Mouse (Mus musculus) CH12.LX (cell line): Measurements from ENCODE around the gene Gm5565. TPM values are rescaled to one million over a fixed set of nuclear protein-coding genes. Genes with fewer than 3 reads are reported as not detected.

Experiments used
- DNase-seq: peaks from one replicate; pipeline ENCODE4 v3.0.0-alpha.2; 2013; ENCODE audit errors: extremely low read depth
- H3K27ac ChIP-seq: 2 replicates; pipeline ENCODE4 v1.5.1; 2012; ENCODE audit warnings: low read depth, mild to moderate bottlenecking, control low read depth, moderate library complexity; ENCODE audit not compliant: insufficient read depth
- H3K27me3 ChIP-seq: replicated peaks from 2 replicates; pipeline ENCODE3; 2012; ENCODE audit warnings: inconsistent platforms
- H3K36me3 ChIP-seq, 2 experiments: replicated peaks in 1 of 2; 2 replicates each; pipeline versions ENCODE3 to v1.6.1; 2012; ENCODE audit warnings: inconsistent platforms in 1 of 2, low read length in 1 of 2, mild to moderate bottlenecking in 1 of 2, mixed read lengths in 1 of 2, moderate library complexity in 1 of 2; ENCODE audit not compliant: control insufficient read depth in 1 of 2, insufficient read depth in 1 of 2
- H3K4me1 ChIP-seq, 2 experiments: 2 replicates each; pipeline ENCODE4 v1.6.1; 2012; ENCODE audit warnings: inconsistent platforms in 1 of 2, moderate library complexity in 1 of 2; ENCODE audit not compliant: insufficient read depth in 2 of 2, control insufficient read depth in 1 of 2
- H3K4me2 ChIP-seq: 2 replicates; pipeline ENCODE4 v1.6.1; 2012; ENCODE audit warnings: low read depth, mild to moderate bottlenecking, control low read depth; ENCODE audit not compliant: poor library complexity, insufficient read depth, severe bottlenecking
- H3K4me3 ChIP-seq, 3 experiments: fragments of 150-350 bp in 1 of 3; sonication (generic) in 1 of 3; replicated peaks in 1 of 3; 2 replicates each; pipeline versions ENCODE3 to v1.5.1; 2011 to 2012; ENCODE audit warnings: low read depth in 2 of 3, low read length in 2 of 3, mild to moderate bottlenecking in 2 of 3, moderate library complexity in 2 of 3, control low read depth in 1 of 3, improper control_type of control experiment in 1 of 3, inconsistent platforms in 1 of 3, mixed read lengths in 1 of 3; ENCODE audit not compliant: poor library complexity in 1 of 3
- H3K79me2 ChIP-seq: replicated peaks from 2 replicates; pipeline ENCODE4 v1.6.1; 2012; ENCODE audit warnings: mild to moderate bottlenecking, moderate library complexity; ENCODE audit not compliant: control insufficient read depth, poor library complexity, insufficient read depth, severe bottlenecking; ENCODE audit errors: extremely low read depth
- H3K9ac ChIP-seq: 2 replicates; pipeline ENCODE4 v1.6.1; 2012; ENCODE audit warnings: low read depth, mild to moderate bottlenecking, control low read depth, moderate library complexity; ENCODE audit not compliant: insufficient read depth
- H3K9me3 ChIP-seq: replicated peaks from 2 replicates; pipeline ENCODE3; 2012; ENCODE audit warnings: low read length, inconsistent platforms, mixed read lengths
- CHD1 ChIP-seq: IDR thresholded peaks from 2 replicates; pipeline ENCODE4 v1.6.1; 2012; ENCODE audit warnings: low read depth, low read length, improper control_type of control experiment, inconsistent platforms
- CHD2 ChIP-seq: IDR thresholded peaks from 2 replicates; pipeline ENCODE4 v1.6.1; 2011; ENCODE audit warnings: low read length, improper control_type of control experiment
- ETS1 ChIP-seq: conservative IDR thresholded peaks from 2 replicates; pipeline ENCODE4 v1.6.1; 2012; ENCODE audit warnings: low read depth, mild to moderate bottlenecking, inconsistent platforms, low read length, improper control_type of control experiment, moderate library complexity
- GABPA ChIP-seq: IDR thresholded peaks from 2 replicates; pipeline ENCODE4 v1.6.1; 2012; ENCODE audit warnings: low read depth, low read length, improper control_type of control experiment, inconsistent platforms; ENCODE audit not compliant: insufficient replicate concordance
- HCFC1 ChIP-seq: IDR thresholded peaks from 2 replicates; pipeline ENCODE4 v1.6.1; 2012; ENCODE audit warnings: low read depth, mild to moderate bottlenecking, inconsistent platforms, low read length, improper control_type of control experiment
- JUN ChIP-seq: IDR thresholded peaks from 2 replicates; pipeline ENCODE4 v1.6.1; 2011; ENCODE audit warnings: low read depth, mild to moderate bottlenecking, low read length, improper control_type of control experiment, moderate library complexity; ENCODE audit not compliant: insufficient read depth
- JUND ChIP-seq: conservative IDR thresholded peaks from 2 replicates; pipeline ENCODE4 v1.6.1; 2011; ENCODE audit warnings: low read depth, low read length, improper control_type of control experiment
- KAT2A ChIP-seq: IDR thresholded peaks from 2 replicates; pipeline ENCODE4 v1.6.1; 2012; ENCODE audit warnings: low read length, improper control_type of control experiment, inconsistent platforms; ENCODE audit not compliant: insufficient replicate concordance
- MAFK ChIP-seq: IDR thresholded peaks from 2 replicates; pipeline ENCODE4 v1.6.1; 2011; ENCODE audit warnings: low read length, improper control_type of control experiment; ENCODE audit not compliant: insufficient replicate concordance
- MAX ChIP-seq: IDR thresholded peaks from 2 replicates; pipeline ENCODE4 v1.6.1; 2011; ENCODE audit warnings: low read length, improper control_type of control experiment
- MEF2A ChIP-seq: IDR thresholded peaks from 2 replicates; pipeline ENCODE4 v1.6.1; 2014; ENCODE audit warnings: low read depth, mild to moderate bottlenecking, inconsistent platforms, low read length, improper control_type of control experiment, borderline replicate concordance
- MXI1 ChIP-seq: IDR thresholded peaks from 2 replicates; pipeline ENCODE4 v1.6.1; 2011; ENCODE audit warnings: mild to moderate bottlenecking, low read depth, low read length, improper control_type of control experiment
- MYC ChIP-seq: IDR thresholded peaks from 2 replicates; pipeline ENCODE4 v1.6.1; 2011; ENCODE audit warnings: low read depth, mild to moderate bottlenecking, improper control_type of control experiment, low read length
- NRF1 ChIP-seq: IDR thresholded peaks from 2 replicates; pipeline ENCODE4 v1.6.1; 2014; ENCODE audit warnings: low read depth, mild to moderate bottlenecking, inconsistent platforms, low read length, improper control_type of control experiment, moderate library complexity
- PAX5 ChIP-seq: IDR thresholded peaks from 2 replicates; pipeline ENCODE4 v1.6.1; 2012; ENCODE audit warnings: low read length, inconsistent platforms, mixed read lengths
- RAD21 ChIP-seq: IDR thresholded peaks from 2 replicates; pipeline ENCODE4 v1.6.1; 2011; ENCODE audit warnings: low read depth, mild to moderate bottlenecking, low read length, improper control_type of control experiment, moderate library complexity
- SMC3 ChIP-seq: IDR thresholded peaks from 2 replicates; pipeline ENCODE4 v1.6.1; 2011; ENCODE audit warnings: low read depth, low read length, improper control_type of control experiment
- TBP ChIP-seq: conservative IDR thresholded peaks from 2 replicates; pipeline ENCODE4 v1.6.1; 2011; ENCODE audit warnings: low read depth, low read length, improper control_type of control experiment
- UBTF ChIP-seq: IDR thresholded peaks from 2 replicates; pipeline ENCODE4 v1.6.1; 2012; ENCODE audit warnings: low read depth, mild to moderate bottlenecking, inconsistent platforms, low read length, improper control_type of control experiment, moderate library complexity
- USF1 ChIP-seq: IDR thresholded peaks from 2 replicates; pipeline ENCODE4 v1.6.1; 2014; ENCODE audit warnings: low read depth, mild to moderate bottlenecking, inconsistent platforms, low read length, improper control_type of control experiment
- ZKSCAN1 ChIP-seq: IDR thresholded peaks from 2 replicates; pipeline ENCODE4 v1.6.1; 2012; ENCODE audit warnings: low read depth, inconsistent platforms, low read length, improper control_type of control experiment, borderline replicate concordance
- ZNF384 ChIP-seq: IDR thresholded peaks from 2 replicates; pipeline ENCODE4 v1.6.1; 2012; ENCODE audit warnings: low read depth, low read length, improper control_type of control experiment, inconsistent platforms
- dilution Hi-C: fragments of 300-500 bp; cut with MboI; formaldehyde crosslinking; loops from 2 replicates; pipeline ENCODE4 v1.14.3; 2020; ENCODE audit warnings: low sequenced_read_pairs; ENCODE audit not compliant: extremely low pct_unique_long_range_greater_than_20kb, extremely low pct_ligation_motif_present
- in situ Hi-C: fragments of 300-500 bp; cut with MboI; formaldehyde crosslinking; loops from 3 replicates; pipeline ENCODE4 v1.14.3; 2019; ENCODE audit warnings: low sequenced_read_pairs, low pct_ligation_motif_present, low pct_unique_long_range_greater_than_20kb, mixed read lengths
- polyA plus RNA-seq: library from polyadenylated mRNA; unstranded; fragments of >175 nt; gene quantifications from 2 replicates; pipeline ENCODE4 v1.2.1, GENCODE M21; 2012; ENCODE audit warnings: low read depth; ENCODE audit not compliant: insufficient read length
- total RNA-seq, 2 experiments: library from RNA; depleted of rRNA; stranded (reverse); fragments of 300-350 nt in 1 of 2; fragments of >200 nt in 1 of 2; gene quantifications; 2 replicates each; pipeline ENCODE4 v1.2.3; 2012 to 2014

Gene Gm5565
- total and polyA plus RNA-seq, 3 experiments, result not detected

DNA sequence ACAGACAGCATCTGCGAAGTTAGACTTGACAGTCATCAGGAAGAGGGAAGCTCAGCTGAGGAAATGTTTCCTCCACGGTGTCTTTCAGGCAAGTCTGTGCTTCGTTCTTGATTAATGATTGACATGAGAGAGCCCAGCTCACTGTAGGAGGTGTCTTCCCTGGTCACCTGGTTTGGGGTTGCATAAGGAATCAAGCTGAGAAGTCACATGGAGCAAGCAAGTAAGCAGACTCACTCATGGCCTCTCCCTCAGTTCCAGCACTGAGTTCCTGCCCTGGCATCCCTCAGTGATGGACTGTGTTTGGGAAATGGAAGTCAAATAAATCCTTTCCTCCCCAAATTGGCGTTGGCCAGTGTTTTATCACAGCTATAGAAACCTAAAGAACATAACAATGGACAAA is 29.8 kb upstream of the Gm5565 start:
- Histone ChIP-seq H3K4me1 (no peaks in the 10 kb centered on the region), H3K4me2 (no peak overlapping the region), H3K79me2 (no peaks in the 10 kb centered on the region), H3K4me3 (no peak overlapping the region), H3K9ac (no peak overlapping the region), H3K9me3 (no peaks in the 10 kb centered on the region), H3K36me3 (no peaks in the 10 kb centered on the region), H3K27me3 (no peaks in the 10 kb centered on the region), H3K27ac (no peak overlapping the region)
- no peak for DNase-seq
- in situ Hi-C loops, result loop anchor here (10.0 to 25.0 kb wide), 2 partner anchors 115 to 272 kb away; no protein-coding TSS in a partner anchor
- TF ChIP-seq MEF2A, result no peak
- TF ChIP-seq KAT2A, result no peak
- no peak for TF ChIP-seq TBP
- no peak for TF ChIP-seq ZNF384
- TF ChIP-seq MAFK, result no peak
- TF ChIP-seq MXI1, result no peak
- no peak for TF ChIP-seq CHD1
- no peak for TF ChIP-seq ETS1
- TF ChIP-seq CHD2, result no peak
- TF ChIP-seq NRF1, result no peak
- TF ChIP-seq GABPA, result no peak
- TF ChIP-seq PAX5, result no peak
- no peak for TF ChIP-seq RAD21
- TF ChIP-seq USF1, result no peak
- no peak for TF ChIP-seq JUND
- dilution Hi-C loops, result no loop called here

DNA sequence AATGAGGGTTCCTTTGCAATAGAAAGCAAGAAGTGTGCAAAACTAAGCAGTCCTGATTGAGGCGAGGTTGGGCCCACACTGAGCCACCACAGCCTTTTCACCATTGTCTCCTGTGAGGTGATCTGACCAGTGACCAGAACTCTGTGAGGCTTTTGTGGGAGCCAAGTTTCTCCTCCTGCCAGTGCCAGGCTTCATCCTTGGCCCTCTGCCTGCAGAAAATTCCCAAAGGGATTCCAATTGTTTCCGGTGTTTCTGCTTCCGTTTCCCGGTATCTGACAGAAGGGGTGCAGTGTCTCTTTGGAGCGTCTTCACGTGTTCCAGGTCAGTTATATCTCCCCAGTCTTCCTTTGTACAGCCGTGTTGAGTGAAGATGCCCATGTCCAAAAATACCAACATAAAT is 28.4 kb upstream of the Gm5565 start:
- H3K4me3 ChIP-seq, result no peak overlapping the region
- in situ Hi-C loops, result loop anchor here (25.0 kb wide), 1 partner anchor 274 kb away; no protein-coding TSS in a partner anchor
- no peak overlapping the region for H3K4me2 ChIP-seq
- no peaks in the 10 kb centered on the region for H3K9me3 ChIP-seq
- H3K27ac ChIP-seq, result no peak overlapping the region
- no peaks in the 10 kb centered on the region for H3K79me2 ChIP-seq
- no peak overlapping the region for H3K9ac ChIP-seq
- DNase-seq, result no peak
- no peaks in the 10 kb centered on the region for H3K36me3 ChIP-seq
- no peak for TF ChIP-seq ZKSCAN1
- TF ChIP-seq ETS1, result no peak
- no peak for TF ChIP-seq ZNF384
- no peak for TF ChIP-seq HCFC1
- TF ChIP-seq UBTF, result no peak
- no peak for TF ChIP-seq MYC
- no peak for TF ChIP-seq JUN
- TF ChIP-seq SMC3, result no peak
- TF ChIP-seq MAX, result no peak
- no peaks in the 10 kb centered on the region for H3K27me3 ChIP-seq
- dilution Hi-C loops, result no loop called here
- peaks cover 0 to 6% of the 10 kb centered on the region in 2 experiments; a peak in 3 of 4 replicates for H3K4me1 ChIP-seq
